Mouse (Mus musculus): ENCODE data around the gene Stn1. TPM values are rescaled to one million over a fixed set of nuclear protein-coding genes. Genes with fewer than 3 reads are reported as not detected.

Stn1 gene
- total and polyA plus RNA-seq, 2 experiments from 2014 or later = 20.1 to 71.6 TPM

GRCm38 (mm10) chr19:47565031-47565654 is 27.8 kb upstream of the Stn1 start:
- H3K9me3 ChIP-seq (replicated peaks; ENCODE audit: control insufficient read depth, low read length) = no peaks in the 10 kb centered on the region
- no peak overlapping the region for H3K4me2 ChIP-seq (ENCODE audit: low read depth, low read length)
- WGBS = 84% methylated on average over 17 of the region's 17 CpGs
- H3K4me1 ChIP-seq (ENCODE audit: control insufficient read depth, insufficient read depth) = peaks cover 15% of the 10 kb centered on the region; the same call in 1 of the 2 replicates
- ATAC-seq (ENCODE audit: insufficient read depth, low read depth) (no peak), DNase-seq (ENCODE audit: low spot score) (no peak)
- H3K36me3 ChIP-seq (replicated peaks; ENCODE audit: control insufficient read depth, insufficient read depth, low read length) = no peaks in the 10 kb centered on the region
- no peak overlapping the region for H3K4me3 ChIP-seq (ENCODE audit: low read depth, low read length)
- H3K27me3 ChIP-seq (ENCODE audit: control insufficient read depth, insufficient read depth, low read length) = no peaks in the 10 kb centered on the region
- no peak overlapping the region for H3K27ac ChIP-seq (ENCODE audit: low read depth)
- no peak overlapping the region for H3K9ac ChIP-seq (replicated peaks; ENCODE audit: low read depth, low read length)
- no peak for TF ChIP-seq CTCF (IDR thresholded peaks at IDR 0.05; ENCODE audit: low read depth)
- TF ChIP-seq EP300 (IDR thresholded peaks at IDR 0.05; ENCODE audit: low read depth) = no peak

GRCm38 (mm10) chr19:47563715-47564114 is 26.4 kb upstream of the Stn1 start:
- no peak for DNase-seq (ENCODE audit: low spot score)
- Histone ChIP-seq H3K4me2 (ENCODE audit: low read depth, low read length) (no peak overlapping the region), H3K27me3 (ENCODE audit: control insufficient read depth, insufficient read depth, low read length) (no peaks in the 10 kb centered on the region), H3K9me3 (replicated peaks; ENCODE audit: control insufficient read depth, low read length) (no peaks in the 10 kb centered on the region), H3K4me3 (ENCODE audit: low read depth, low read length) (no peak overlapping the region), H3K36me3 (replicated peaks; ENCODE audit: control insufficient read depth, insufficient read depth, low read length) (no peaks in the 10 kb centered on the region), H3K27ac (ENCODE audit: low read depth) (no peak overlapping the region), H3K9ac (replicated peaks; ENCODE audit: low read depth, low read length) (no peak overlapping the region), H3K4me1 (ENCODE audit: control insufficient read depth, insufficient read depth) (peaks cover 24% of the 10 kb centered on the region)
- TF ChIP-seq EP300 (IDR thresholded peaks at IDR 0.05; ENCODE audit: low read depth) = no peak
- TF ChIP-seq CTCF (IDR thresholded peaks at IDR 0.05; ENCODE audit: low read depth) = no peak
- WGBS = 68% methylated on average over 13 of the region's 13 CpGs
- no peak for ATAC-seq (ENCODE audit: insufficient read depth, low read depth)

GRCm38 (mm10) chr19:47561996-47562441 is 24.7 kb upstream of the Stn1 start:
- 10% methylated on average over 5 of the region's 5 CpGs for WGBS
- H3K4me1 ChIP-seq (ENCODE audit: control insufficient read depth, insufficient read depth) = peaks cover 24% of the 10 kb centered on the region
- peak; percentile 84 for DNase-seq (ENCODE audit: low spot score)
- peak; percentile 93 for TF ChIP-seq EP300 (IDR thresholded peaks at IDR 0.05; ENCODE audit: low read depth)
- TF ChIP-seq CTCF (IDR thresholded peaks at IDR 0.05; ENCODE audit: low read depth) = no peak
- no peaks in the 10 kb centered on the region for H3K9me3 ChIP-seq (replicated peaks; ENCODE audit: control insufficient read depth, low read length)
- H3K9ac ChIP-seq (replicated peaks; ENCODE audit: low read depth, low read length) = no peak overlapping the region
- no peak overlapping the region for H3K4me2 ChIP-seq (ENCODE audit: low read depth, low read length)
- H3K27me3 ChIP-seq (ENCODE audit: control insufficient read depth, insufficient read depth, low read length) = no peaks in the 10 kb centered on the region
- no peaks in the 10 kb centered on the region for H3K36me3 ChIP-seq (replicated peaks; ENCODE audit: control insufficient read depth, insufficient read depth, low read length)
- peak overlapping the region; percentile 92 for H3K27ac ChIP-seq (ENCODE audit: low read depth)
- ATAC-seq (ENCODE audit: insufficient read depth, low read depth) = peak; percentile 85
- H3K4me3 ChIP-seq (ENCODE audit: low read depth, low read length) = no peak overlapping the region

GRCm38 (mm10) chr19:47560544-47561161 is 23.3 kb upstream of the Stn1 start:
- H3K9me3 ChIP-seq (replicated peaks; ENCODE audit: control insufficient read depth, low read length) = no peaks in the 10 kb centered on the region
- H3K27me3 ChIP-seq (ENCODE audit: control insufficient read depth, insufficient read depth, low read length) = no peaks in the 10 kb centered on the region
- no peaks in the 10 kb centered on the region for H3K36me3 ChIP-seq (replicated peaks; ENCODE audit: control insufficient read depth, insufficient read depth, low read length)
- H3K4me3 ChIP-seq (ENCODE audit: low read depth, low read length) = no peak overlapping the region
- WGBS = 63% methylated on average over 12 of the region's 12 CpGs
- no peak for DNase-seq (ENCODE audit: low spot score)
- H3K9ac ChIP-seq (replicated peaks; ENCODE audit: low read depth, low read length) = no peak overlapping the region
- no peak overlapping the region for H3K4me2 ChIP-seq (ENCODE audit: low read depth, low read length)
- TF ChIP-seq EP300 (IDR thresholded peaks at IDR 0.05; ENCODE audit: low read depth) = no peak
- no peak for TF ChIP-seq CTCF (IDR thresholded peaks at IDR 0.05; ENCODE audit: low read depth)
- H3K4me1 ChIP-seq (ENCODE audit: control insufficient read depth, insufficient read depth) = peaks cover 24% of the 10 kb centered on the region
- H3K27ac ChIP-seq (ENCODE audit: low read depth) = peak overlapping the region; percentile 92
- ATAC-seq (ENCODE audit: insufficient read depth, low read depth) = no peak

- H3K4me2 ChIP-seq (ENCODE audit: low read depth, low read length) = no peak overlapping the region; the same call in 1 of the 2 replicates
- H3K27me3 ChIP-seq (ENCODE audit: control insufficient read depth, insufficient read depth, low read length) = no peaks in the 10 kb centered on the region
- TF ChIP-seq CTCF (IDR thresholded peaks at IDR 0.05; ENCODE audit: low read depth) (no peak), EP300 (IDR thresholded peaks at IDR 0.05; ENCODE audit: low read depth) (peak; percentile 58; the same call in 1 of the 2 replicates)
- 29% methylated on average over 14 of the region's 14 CpGs for WGBS
- DNase-seq (ENCODE audit: low spot score) (peak; percentile 88), ATAC-seq (ENCODE audit: insufficient read depth, low read depth) (peak; percentile 56; the same call in 1 of the 2 replicates)
- no peaks in the 10 kb centered on the region for H3K9me3 ChIP-seq (replicated peaks; ENCODE audit: control insufficient read depth, low read length)
- H3K27ac ChIP-seq (ENCODE audit: low read depth) = peak overlapping the region; percentile 92
- no peak overlapping the region for H3K4me3 ChIP-seq (ENCODE audit: low read depth, low read length)
- H3K4me1 ChIP-seq (ENCODE audit: control insufficient read depth, insufficient read depth) = peaks cover 24% of the 10 kb centered on the region
- H3K9ac ChIP-seq (replicated peaks; ENCODE audit: low read depth, low read length) = no peak overlapping the region
- no peaks in the 10 kb centered on the region for H3K36me3 ChIP-seq (replicated peaks; ENCODE audit: control insufficient read depth, insufficient read depth, low read length)
These were observed 22.6 kb upstream of the Stn1 start for GRCm38 (mm10) chr19:47559751-47560512.
